Mouse (Mus musculus) retina, postnatal 7 days (tissue): ENCODE data around the gene Klf9.

Source experiments
- DNase-seq: peaks from one replicate; pipeline ENCODE4 v3.0.0-alpha.2; 2012; ENCODE audit warnings: low read depth, low spot score

Klf9 gene

DNA sequence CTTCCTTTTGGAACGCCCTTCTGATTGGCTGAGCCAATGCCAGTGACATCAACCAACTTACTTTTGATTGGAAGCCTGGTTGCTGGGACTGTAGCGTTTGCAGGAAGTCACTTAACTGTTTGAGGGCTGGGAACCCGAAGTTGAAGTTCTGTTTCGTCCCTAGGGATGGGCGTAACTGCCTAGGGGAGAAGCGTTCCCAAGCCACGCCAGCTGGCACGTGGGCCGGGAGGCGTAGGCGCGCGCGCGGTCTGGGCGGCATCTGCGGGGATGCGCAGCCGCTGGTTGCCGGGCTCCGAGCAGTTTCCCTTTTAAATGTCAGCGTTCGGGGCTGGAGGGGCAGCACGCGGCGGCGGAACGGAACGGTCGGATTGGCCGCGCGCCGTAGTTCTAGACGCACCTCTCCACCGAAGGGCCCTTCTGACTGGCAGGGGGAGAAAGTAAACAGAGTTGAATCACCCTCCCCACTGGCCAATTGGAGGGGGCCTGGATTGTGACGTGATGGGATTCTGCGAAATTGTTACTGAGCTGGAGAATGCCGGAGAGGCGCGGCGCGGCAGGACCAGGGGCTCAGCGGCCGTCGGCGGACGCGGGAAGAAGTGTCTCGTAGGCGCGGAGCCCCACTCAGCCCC is at the start of gene Klf9:
Klf9 (plus strand) TSS at position 538 of the 629 bp plus-strand sequence.
- peak; percentile 82 for DNase-seq

DNA sequence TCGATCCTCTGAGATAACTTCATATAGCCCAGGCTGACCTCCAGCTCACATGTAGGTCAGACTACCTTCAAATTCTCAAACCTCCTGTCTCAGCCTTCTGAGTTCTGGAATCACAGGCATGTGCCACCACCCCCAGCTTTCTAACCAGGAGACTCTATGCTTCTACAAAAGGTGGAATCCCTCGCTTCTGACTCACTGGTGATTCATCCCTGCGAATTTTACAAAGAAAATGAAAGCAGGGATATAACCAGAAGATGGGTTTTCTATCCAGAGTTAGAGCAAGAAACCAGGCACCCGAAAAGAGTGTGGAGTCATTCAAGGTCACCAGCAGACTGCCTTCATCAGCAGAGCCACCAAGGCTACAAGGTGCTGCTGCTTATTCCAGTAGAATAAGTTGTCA is 49.4 kb upstream of the Klf9 start:
- DNase-seq = no peak

DNA sequence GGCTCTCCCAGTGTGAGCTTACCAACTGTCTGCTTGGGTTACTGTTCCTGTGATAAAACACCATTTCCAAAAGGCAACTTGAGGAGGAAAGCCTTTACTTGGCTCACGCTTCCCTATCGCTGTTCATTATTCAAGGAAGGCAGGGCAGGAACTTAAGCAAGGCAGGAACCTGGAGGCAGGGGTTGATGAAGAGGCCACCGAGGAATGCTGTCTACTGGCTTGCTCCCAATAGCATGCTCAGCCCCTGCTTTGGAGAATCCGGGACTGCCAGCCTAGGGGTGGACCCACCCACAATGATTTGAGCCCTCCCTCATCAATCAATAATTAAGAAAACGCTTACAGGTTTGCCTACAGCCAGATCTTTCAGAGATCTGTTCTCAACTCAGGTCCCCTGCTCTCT is 47.5 kb upstream of the Klf9 start:
- no peak for DNase-seq

DNA sequence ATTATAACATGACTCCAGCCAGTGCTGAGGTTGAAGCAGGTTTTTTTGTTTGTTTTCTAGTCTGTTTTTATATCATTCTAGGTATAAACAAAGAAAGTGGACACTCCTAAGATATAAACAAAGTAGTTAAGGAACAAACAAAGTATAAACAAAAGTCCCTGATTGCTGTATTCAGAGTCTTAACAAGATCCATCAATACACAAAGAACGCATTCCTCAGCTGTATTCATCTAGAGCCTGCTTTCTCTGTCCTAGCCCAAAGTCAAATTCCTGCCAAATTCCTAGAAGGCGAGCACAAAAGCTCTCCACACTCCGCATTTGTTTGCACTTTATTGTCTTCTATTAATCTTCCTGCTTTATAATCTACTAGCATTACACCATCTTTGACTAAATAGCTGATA is 46.1 kb upstream of the Klf9 start:
- no peak for DNase-seq

DNA sequence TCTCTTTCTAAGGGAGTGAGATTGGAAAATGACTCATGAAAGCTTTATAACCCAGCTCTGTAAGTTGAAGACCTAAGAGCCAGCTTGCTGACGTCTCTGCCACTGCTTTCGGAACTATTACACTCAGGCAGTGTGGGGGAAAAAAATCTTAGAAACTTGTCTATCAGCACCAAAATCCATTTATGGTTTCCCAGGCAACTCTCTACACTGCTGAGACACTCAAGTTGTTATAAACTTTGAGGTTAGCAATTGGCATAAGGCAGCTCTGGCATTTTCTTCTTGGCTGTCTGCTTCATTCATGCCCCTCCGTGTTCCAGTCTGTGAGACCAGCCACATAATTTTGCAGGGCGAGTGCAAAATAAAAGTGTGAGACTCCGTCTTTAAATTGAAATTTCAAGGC is 34.2 kb upstream of the Klf9 start:
- no peak for DNase-seq

DNA sequence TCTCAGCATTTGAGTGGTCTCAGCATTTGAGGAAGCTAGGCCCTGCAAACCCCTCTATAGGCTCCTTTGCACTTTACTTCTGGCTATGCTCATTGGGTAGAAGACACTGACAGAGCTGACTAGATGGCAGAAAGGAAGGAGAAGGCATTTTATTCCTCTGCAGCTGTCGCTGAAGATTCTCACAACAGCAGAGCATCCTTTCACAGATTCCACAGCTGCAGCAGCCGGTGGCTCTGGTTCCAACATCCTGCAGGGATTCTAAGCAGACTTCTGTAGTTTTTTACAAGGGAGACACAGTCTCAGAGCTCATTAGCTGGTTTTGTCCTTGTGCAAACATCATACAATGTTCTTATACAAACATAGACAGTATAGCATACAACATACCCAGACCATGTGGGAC is 33.7 kb upstream of the Klf9 start:
- DNase-seq = no peak

DNA sequence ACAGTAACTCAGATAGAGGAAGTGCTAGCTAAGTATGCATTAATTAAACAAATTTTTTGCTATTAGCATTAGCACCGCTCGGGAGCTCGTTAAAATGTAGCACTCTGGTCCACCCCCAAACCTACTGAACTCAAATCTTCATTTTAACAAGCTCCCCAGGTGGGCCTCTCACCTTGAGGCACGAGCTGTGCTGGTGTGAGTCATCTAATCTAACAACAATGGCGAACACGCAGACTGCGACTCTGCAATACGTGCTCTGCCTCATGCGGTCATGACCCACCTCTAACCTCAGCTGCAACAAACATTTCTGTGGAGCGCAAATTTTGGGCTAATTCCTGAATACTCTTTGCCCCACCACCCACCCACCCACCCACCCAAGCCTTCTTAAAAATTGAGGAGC is 19.2 kb upstream of the Klf9 start:
- DNase-seq = no peak

DNA sequence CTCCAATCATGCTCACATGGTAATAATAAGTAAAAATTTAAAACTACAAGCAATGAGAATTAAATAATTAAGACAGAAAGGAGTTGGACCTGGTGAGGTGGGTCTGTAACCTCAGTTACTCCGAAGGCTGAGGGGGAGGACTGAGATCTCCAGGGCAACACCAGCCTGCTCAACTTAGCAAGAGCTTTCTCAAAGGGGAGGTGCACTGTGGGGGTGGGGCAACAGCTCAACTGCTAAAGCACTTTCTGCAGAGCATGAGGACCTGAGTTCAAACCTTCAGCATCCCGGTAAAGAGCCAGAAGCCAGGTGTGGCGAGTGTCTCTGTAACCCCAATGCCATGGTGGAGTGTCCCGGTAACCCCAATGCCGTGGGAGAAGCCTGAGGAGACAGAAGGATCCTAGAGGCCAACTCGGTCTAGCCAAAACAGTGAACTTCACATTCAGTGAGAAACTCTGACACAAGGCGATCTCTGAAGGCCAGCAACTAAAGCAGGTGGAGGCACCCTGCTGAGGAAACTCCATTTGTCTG is 16.9 kb upstream of the Klf9 start:
- no peak for DNase-seq

DNA sequence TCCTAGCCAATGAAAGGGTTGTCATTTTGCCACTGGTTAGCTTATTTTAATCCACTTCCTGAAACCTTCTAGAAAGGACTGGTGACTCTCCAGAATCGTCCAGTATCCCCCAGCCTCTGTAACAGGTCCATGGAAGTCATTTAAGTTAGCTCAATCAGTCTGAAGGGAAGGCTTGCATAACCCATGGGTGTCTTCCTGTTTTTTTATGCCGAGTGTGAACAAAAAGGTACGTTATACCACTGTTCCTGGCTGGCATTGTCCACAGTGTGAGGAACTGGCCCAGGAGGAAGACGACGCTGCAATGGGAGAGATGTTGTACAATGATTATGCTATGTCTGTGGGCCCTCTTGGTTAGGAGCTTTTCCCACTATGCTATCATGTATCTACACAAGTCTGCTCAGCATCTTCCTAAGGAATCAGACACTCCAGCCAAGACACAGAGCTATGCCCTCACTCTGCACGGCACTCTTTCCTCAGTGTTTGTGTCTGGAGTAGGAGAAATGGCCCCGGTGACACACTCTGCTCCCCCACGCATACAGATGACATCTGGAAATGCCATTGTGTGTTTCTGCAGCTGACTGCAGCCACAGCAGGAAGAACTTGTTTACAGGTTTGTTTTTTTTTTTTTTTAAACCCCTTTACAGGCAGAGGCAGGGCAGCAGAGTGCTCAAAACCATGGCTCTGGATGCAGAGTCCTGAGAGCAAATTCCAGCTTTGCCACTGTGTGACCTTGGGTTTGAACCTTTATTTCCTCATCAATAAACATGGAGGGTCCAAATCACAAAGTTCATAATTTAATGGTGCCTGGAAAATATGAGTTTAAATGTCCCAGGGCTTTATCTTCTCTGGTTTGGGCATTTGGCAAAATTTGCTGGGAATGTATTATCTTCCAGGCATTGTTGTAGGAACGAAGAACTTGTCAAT is 15.5 kb upstream of the Klf9 start:
- no peak for DNase-seq

DNA sequence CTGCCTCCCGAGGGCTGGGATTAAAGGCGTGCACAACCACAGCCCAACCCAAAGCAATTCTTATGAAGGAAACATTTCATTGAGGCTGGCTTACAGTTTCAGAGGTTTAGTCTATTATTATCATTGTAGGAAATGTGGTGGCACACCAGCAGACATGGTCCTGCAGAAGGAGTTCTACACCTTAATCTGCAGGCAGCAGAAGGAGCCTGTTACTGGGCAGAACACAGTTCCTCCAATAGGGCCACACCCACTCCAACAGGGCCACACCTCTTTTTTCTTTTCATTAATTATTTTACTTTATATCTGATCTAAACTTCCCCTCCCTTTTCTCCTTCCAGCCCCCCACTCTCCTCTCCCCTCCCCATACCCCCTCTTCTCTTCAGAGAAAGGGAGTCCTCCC is 11.1 kb upstream of the Klf9 start:
- no peak for DNase-seq

DNA sequence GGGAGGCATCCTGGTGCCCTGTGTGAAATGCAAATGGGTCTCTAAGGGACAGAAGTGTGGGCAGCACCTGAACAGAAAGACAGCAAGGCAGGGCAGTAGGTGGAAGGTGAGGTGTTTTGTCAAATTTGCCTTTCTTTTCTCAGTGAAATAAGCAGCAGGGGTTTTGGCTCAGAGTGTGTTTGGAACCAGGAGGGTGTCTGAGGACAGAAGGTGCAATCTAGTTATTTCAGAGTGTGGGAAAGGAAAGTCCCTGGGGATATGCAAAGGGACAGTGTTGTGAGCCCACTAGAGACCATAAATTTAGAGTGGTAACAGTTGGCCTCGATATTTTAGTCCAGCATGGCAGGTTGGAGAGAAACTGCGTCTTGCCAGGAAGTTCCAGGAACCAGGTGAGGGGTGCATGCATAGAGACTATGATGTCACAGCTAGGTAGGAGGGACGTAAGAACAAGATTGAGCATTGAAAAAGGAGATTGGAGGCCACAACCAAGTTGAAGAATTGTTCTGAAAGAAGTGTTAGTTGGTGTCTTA is 8.9 kb upstream of the Klf9 start:
- no peak for DNase-seq

DNA sequence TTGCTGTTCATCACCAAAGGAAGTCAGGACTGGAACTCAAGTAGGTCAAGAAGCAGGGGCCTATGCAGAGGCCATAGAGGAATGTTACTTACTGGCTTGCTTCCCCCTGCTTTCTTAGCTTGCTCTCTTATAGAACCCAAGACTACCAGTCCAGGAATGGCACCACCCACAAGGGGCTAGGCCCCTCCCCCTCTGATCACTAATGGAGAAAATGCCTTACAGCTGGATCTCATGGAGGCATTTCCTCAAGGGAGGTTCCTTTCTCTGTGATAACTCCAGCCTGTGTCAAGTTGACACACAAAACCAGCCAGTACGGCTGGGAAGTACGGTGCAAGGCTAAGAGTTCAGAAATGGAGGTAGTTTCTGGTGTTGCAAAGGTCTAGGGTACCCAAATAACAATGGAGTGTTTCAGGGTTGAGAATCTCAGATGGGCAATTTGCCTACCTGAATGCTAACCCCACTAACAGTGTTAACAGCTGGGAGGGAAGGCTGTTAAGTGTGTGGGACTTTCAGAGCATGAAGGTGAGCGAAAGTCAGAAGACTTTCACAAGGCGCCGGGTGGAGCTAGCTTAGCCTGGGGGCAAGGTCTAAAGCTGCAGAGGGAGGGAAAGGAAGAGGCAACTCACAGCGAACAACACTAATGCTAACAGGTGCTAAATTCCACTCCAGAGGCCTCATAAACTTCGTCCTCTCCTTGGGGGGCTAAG is 8.2 kb upstream of the Klf9 start:
- no peak for DNase-seq

DNA sequence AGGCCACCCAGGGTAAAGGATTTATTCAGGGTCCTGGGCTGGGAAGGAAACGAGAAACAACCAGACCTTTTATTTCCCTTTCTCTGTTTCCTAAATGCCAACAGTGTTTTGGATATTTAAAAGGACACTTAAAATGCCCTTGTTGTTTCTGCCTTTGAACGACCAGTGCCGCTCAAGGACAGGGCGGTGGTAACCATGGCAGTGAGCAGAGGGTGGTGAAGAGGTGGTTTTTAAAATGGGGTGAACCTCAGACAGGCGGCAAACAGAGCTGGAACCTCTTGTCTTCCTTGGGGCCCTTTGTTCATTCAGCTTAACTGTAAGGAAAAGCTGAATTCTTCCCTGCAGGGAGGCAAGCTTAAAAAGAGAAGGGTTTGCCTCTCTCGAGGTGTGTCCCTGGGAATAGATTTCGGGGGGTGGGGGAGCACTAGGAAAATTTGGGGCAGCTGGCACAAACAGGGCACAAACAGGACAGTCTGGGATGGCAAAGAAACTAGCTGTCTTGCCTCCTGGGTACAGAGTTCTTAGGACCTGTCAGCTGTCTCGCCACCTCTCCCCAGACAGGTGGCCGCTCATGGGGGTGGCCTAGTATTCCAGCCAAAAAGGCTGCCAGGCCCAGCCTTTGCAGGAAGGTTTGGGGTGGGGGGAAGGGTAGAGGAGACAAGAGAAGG is 7.5 kb upstream of the Klf9 start:
- no peak for DNase-seq

DNA sequence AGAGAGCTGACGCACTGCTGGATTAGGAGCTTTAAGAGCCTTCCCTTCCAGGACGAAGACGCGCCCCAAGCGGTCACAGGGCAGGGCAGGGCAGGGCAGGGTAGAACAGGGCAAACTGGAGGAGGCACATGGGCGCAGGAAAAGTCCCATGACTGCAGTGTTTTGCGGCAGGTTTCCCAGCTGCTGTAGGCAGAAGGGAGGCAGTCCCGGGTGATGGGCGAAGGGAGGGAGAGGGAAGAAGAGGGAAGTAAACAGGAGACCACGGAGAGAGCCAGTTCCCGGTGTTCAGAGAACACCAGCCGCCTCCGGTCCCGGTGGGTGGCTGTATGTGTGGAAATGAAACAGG is 7.0 kb upstream of the Klf9 start:
- no peak for DNase-seq

DNA sequence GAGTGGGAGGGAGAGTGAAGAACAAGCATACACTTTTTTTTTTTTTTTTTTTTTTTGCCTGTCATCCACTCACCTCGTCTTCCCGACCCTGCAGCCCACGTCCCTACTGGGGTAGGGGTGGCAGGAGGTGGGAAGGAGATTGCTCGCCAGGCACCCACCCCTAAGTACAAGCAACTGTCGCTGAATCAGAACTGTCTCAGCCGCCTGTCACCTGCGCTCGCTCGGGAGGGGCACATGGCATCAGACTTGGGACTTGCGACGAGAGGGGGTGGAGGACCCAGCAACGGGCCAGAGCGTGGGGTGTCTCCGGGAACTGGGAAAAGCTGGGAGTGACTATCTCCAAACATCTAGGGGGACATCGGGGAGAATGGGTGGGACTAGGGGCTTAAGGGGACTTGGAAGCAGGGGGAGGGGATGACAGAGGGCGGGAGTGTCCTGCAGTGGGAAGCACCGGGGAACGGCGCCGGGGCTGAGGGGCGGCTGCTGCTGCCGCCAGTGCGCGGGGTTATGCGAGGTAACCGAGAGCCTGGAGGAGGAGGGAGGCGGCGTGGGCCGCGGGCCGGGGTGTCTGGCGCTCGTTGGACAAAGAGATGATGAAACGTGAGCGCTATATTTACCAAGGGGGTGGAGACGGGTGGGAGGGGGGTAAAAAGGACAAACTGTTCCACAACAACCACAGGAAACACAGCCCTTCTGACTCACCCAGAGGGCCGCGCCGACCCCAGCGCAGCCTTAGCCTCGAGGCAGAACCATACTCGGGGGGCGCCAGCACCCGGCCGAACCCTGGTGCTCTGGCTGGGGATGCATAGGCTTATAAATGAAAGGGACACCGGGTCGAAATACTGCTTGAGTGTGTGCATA is 6.4 kb upstream of the Klf9 start:
- DNase-seq = peak; percentile 47

DNA sequence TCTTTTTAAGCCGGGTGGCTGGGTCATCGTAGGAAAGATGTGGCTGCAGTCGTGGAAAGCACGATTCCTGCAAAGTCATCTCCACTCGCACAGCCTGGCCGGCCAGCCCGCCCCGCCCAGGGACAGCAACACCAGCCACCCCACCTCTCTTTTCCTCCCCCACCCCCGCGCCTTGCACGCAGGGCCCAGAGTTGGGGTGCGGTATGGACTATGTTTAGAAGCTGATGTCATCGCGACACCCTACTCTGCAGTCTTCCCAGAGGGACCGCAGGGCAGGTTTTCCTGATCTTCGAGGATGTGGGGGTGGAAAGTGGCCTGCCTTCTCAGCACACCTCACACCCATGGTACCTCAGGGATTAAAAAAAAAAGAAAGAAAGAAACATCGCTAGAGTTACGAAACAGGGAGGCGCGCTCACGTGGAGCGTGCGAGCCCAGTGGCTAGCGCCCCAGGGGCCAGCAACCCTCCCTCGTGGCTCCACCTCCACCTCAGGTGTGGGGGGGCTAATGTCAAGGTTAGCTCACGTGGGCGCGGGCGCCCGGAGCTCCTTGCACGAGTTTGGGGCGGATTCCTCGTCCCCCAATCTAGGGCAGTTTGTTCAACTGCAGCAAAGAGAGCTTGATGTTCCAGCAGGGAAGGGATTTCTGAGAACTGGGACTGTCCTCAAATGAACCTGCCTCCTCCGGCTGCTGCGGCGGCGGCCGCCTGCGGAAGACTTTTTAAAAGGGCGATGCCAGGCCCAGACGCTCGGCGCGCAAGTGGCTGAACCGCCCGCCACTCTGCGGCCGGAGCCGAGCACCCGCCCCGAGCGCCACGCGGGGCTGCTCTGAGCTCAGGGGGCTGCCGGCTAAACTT is 5.5 kb upstream of the Klf9 start:
- peak; percentile 80 for DNase-seq

DNA sequence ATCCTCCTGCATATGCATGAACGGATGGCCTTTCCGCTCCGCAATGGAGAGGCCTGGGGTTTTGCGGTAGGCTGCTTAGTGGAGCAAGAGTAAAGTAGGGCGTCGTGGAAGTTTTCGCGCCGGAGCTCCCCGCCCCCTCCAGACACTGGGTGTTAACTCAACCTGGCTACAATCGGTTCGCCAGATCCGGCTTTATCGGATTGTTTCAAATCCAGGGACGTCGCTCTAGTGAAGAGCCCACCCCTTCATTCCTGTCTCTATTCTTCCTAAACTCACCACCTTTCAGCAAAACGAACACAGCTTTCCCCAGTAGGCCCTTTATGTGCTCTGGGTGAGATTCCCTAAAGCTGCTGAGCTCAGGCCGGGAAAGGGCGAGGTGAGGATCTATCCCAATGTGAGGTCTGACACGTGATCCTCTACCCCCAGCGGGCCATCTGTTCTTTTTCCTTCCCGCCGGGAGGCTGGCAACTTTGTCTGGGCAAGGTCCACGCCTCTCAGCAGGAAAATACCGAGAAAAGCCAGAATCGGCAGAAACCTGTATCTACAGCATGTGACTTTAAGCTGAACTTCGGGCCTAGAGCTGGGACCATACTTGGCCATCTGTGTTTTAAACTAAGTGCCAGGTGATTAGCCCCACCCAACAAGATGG is 4.7 kb upstream of the Klf9 start:
- no peak for DNase-seq

DNA sequence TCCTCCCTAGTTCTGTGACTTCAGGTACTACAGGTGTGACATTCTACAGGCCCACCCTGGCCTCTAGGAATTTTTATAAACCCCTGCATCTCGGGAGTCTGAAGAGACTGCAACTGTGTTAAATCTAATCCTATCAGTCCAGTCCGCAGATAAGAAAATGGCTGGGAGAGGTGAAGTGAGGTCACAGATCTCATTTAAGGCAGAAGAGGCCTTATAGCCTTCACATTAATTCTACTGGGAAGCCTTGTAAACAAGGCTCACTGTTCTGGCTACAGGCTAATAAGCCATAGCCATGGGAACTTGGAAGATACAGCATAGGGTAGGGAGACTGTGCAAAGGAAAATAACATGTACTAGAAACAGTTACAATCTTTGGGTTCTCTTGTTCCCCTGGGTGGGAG is 3.7 kb upstream of the Klf9 start:
- no peak for DNase-seq

DNA sequence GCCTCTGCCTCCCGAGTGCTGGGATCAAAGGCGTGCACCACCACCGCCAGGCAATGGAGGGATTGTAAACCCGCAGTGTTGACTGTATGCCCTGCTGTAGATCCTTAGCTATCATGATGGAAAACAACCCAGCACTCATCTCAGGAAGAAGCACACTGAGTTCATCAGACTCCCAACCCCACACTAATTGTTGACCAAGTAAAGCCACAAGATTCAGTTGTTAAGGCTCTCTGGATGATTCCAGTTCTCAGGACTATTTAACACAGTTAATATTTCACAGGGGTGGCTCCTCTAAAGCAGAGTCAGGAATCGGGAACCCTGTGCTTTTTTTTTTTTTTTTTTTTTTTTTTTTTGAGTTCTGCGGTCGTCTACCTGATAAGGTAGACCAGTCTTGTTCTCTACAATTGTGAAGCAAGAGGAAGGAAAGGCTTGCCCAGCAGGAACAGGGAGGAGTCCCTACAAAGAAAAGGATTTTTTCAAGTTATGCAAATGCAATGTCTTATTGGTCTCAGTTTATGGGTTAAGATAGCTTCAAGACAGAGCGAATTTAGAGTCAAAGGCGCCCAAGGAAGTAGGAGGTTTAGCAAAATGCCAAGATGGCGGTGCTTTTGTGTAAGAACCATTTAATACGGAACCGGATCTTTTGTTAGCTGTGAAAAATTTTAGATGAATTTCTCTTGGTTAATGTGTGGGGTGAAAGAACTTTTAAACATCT is 1.1 kb upstream of the Klf9 start:
- no peak for DNase-seq
